In genomic region chr4:129960180-129960944, GRCm38 (mm10) we compare ENCODE assay signal across 8 mouse cellular contexts. TPM values are rescaled to one million over a fixed set of nuclear protein-coding genes. Genes with fewer than 3 reads are reported as not detected.
A peak's percentile ranks its signal among the peaks of the same experiment; 100 is the strongest.
DNase-seq lines count a peak whose midpoint lies in the region; TF ChIP-seq lines count a peak whose summit lies in the region.

No protein-coding gene starts in this region.

- no peak overlapping the region for H3K27ac ChIP-seq in gastrocnemius, adult 2 months
- H3K27ac ChIP-seq in left cerebral cortex, adult 2 months: peak overlapping the region; percentile 95

- no peak for TF ChIP-seq CTCF in gastrocnemius, adult 2 months (IDR thresholded peaks at IDR 0.05)
- TF ChIP-seq CTCF in left cerebral cortex, adult 2 months (IDR thresholded peaks at IDR 0.05): no peak

- intact Hi-C loops in gastrocnemius, adult 2 months (cut with DNase I): loop anchor here (5.0 kb wide), 1 partner anchor 77 kb away; no protein-coding TSS in a partner anchor
- intact Hi-C loops in left cerebral cortex, adult 2 months (cut with DNase I): no loop called here

- H3K4me3 ChIP-seq in gastrocnemius, adult 2 months: peak overlapping the region; percentile 69
- H3K4me3 ChIP-seq in left cerebral cortex, adult 2 months: peak overlapping the region; percentile 50

- peak; percentile 90 to 94 for DNase-seq in adrenal gland, adult (ENCODE audit: inconsistent age in 2 of 2, low spot score in 1 of 2)
- peak; percentile 53 to 61 for DNase-seq in cerebellum, postnatal 36 days
- peak; percentile 62 for DNase-seq in gastrocnemius, adult 2 months
- peak; percentile 75 for DNase-seq in induced T-regulatory cell, adult 2 months (ENCODE audit: low read depth)
- peak; percentile 80 to 87 for DNase-seq in left cerebral cortex, adult 2 months (ENCODE audit: extremely low spot score in 1 of 2, low spot score in 2 of 2)
- peak; percentile 76 for DNase-seq in lung, postnatal 36 days
- peak; percentile 90 for DNase-seq in right cerebral cortex, adult 18-20 months
- peak; percentile 86 for DNase-seq in yolk sac, embryonic 10.5 days (ENCODE audit: low spot score)

RNA-seq across cellular contexts. Expression of gene Adgrb2, which starts 24.3 kb away (rescaled TPM):
- total RNA-seq in gastrocnemius, adult 2 months (2021): under 1 TPM; 0.48 to 0.59 TPM
- total RNA-seq in left cerebral cortex, adult 2 months (2021): 100 to 1,000 TPM; 422 to 424 TPM

RNA-seq across cellular contexts. Expression of gene Spocd1, which starts 31.3 kb away (rescaled TPM):
- not detected for total RNA-seq in gastrocnemius, adult 2 months (2021)
- total RNA-seq in left cerebral cortex, adult 2 months (2021): under 1 TPM; 0.40 to 0.57 TPM

Comparison
In these comparisons a context has a peak if more than half of its experiments do, and no peak if none do; other contexts are left out.
1. RNA of gene Adgrb2, which starts 24.3 kb away (total RNA-seq): 422 to 424 TPM in left cerebral cortex, adult 2 months; 0.48 to 0.59 TPM in gastrocnemius, adult 2 months; every median in the first group is over 100 times any median in the second.
2. Peak in every context shown above with its lines, with median percentiles within 50 percentile points of each other: DNase-seq.